16 mouse cellular contexts compared by ENCODE assay signal in the genomic region with DNA sequence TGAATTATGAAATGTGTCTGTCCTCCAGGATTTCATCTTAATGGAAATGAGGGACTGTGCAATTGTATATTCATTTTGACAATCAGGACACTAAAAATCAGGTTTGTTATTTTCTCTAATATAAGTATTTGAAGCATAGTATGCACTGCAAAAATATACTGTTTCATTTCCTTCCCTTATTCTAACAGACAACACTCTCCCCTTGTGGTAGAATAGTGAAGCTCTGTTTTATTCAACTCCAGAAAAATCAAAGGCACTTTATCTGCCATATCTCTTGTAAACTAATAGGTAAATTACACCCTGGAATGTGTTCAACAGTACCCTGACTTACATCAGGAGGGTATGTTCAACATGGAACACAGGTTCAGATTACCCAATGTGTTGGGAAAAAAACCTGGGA.
DNase-seq lines count a peak whose midpoint lies in the region; ATAC-seq and TF ChIP-seq lines count a peak whose summit lies in the region.
"Had no signal": no experiment of that assay in that cellular context is flagged by ENCODE, and none has a peak within 500 bp of the region (broad histone marks: within the 10 kb centered on the region; RNA-seq: fewer than 3 reads in every experiment).

No protein-coding gene starts in this region.

- H3K4me2 ChIP-seq in forebrain, postnatal 0 days (ENCODE audit: low read depth): no peak overlapping the region
- H3K4me2 ChIP-seq in forebrain, embryonic 11.5 days (ENCODE audit: low read depth, low read length, severe bottlenecking): no peak overlapping the region
- H3K4me2 ChIP-seq: embryonic facial prominence, embryonic 12.5 days; kidney, embryonic 15.5 days; limb, embryonic 13.5 days had no signal

- H3K4me3 ChIP-seq in forebrain, postnatal 0 days (ENCODE audit: low read depth, low read length): no peak overlapping the region
- no peak overlapping the region for H3K4me3 ChIP-seq in forebrain, embryonic 11.5 days (ENCODE audit: low read depth, low read length)
- H3K4me3 ChIP-seq in layer of hippocampus, adult 2 months: no peak overlapping the region
- H3K4me3 ChIP-seq: embryonic facial prominence, embryonic 12.5 days; kidney, embryonic 15.5 days; limb, embryonic 13.5 days had no signal

- ATAC-seq in forebrain, postnatal 0 days: peak; percentile 73
- no peak for ATAC-seq in forebrain, embryonic 11.5 days (replicated peaks; ENCODE audit: low FRiP score)

- peak; percentile 31 for DNase-seq in forebrain, postnatal 0 days
- DNase-seq in forebrain, embryonic 11.5 days (ENCODE audit: low spot score): no peak
- DNase-seq in layer of hippocampus, adult 2 months (ENCODE audit: low spot score in 2 of 2): no peak
- DNase-seq in layer of hippocampus, adult 9-11 months: no peak
- peak; percentile 6 for DNase-seq in 416B (ENCODE audit: low read depth)
- peak; percentile 8 for DNase-seq in adipocyte (ENCODE audit: low spot score)
- DNase-seq in gastrocnemius, postnatal 4 days (ENCODE audit: low spot score in 2 of 2): no peak
- DNase-seq: adrenal gland, postnatal 25 days; cerebellum, postnatal 10 days; heart, adult 11 months; right cerebral cortex, adult 18-20 months; spleen, adult 18-20 months; thymus, postnatal 25 days had no signal

- no peaks in the 10 kb centered on the region for H3K4me1 ChIP-seq in forebrain, postnatal 0 days (ENCODE audit: insufficient read depth)
- H3K4me1 ChIP-seq in forebrain, embryonic 11.5 days (replicated peaks; ENCODE audit: control insufficient read depth, insufficient read depth, low read length): no peaks in the 10 kb centered on the region; the same call in 1 of the 2 replicates
- H3K4me1 ChIP-seq: embryonic facial prominence, embryonic 12.5 days; kidney, embryonic 15.5 days; limb, embryonic 13.5 days had no signal

- TF ChIP-seq CTCF in forebrain, postnatal 0 days (IDR thresholded peaks at IDR 0.05; ENCODE audit: low read depth): peak; percentile 79
- TF ChIP-seq CTCF in layer of hippocampus, adult 2 months (conservative IDR thresholded peaks at IDR 0.05): peak; percentile 80

- no peaks in the 10 kb centered on the region for H3K27me3 ChIP-seq in forebrain, postnatal 0 days (ENCODE audit: insufficient read depth, low read length)
- no peaks in the 10 kb centered on the region for H3K27me3 ChIP-seq in forebrain, embryonic 11.5 days (ENCODE audit: control insufficient read depth, insufficient read depth, low read length)
- H3K27me3 ChIP-seq: embryonic facial prominence, embryonic 12.5 days; kidney, embryonic 15.5 days; limb, embryonic 13.5 days had no signal

- no peak overlapping the region for H3K27ac ChIP-seq in forebrain, postnatal 0 days (ENCODE audit: low read depth, low read length)
- no peak overlapping the region for H3K27ac ChIP-seq in forebrain, embryonic 11.5 days (ENCODE audit: low read depth, low read length)
- H3K27ac ChIP-seq in layer of hippocampus, adult 2 months: no peak overlapping the region
- H3K27ac ChIP-seq: embryonic facial prominence, embryonic 12.5 days; kidney, embryonic 15.5 days; limb, embryonic 13.5 days had no signal

- H3K9me3 ChIP-seq in forebrain, postnatal 0 days (ENCODE audit: low read length): no peaks in the 10 kb centered on the region
- no peaks in the 10 kb centered on the region for H3K9me3 ChIP-seq in forebrain, embryonic 11.5 days (ENCODE audit: control insufficient read depth, low read length)
- H3K9me3 ChIP-seq: embryonic facial prominence, embryonic 12.5 days; kidney, embryonic 15.5 days; limb, embryonic 13.5 days had no signal

- no peaks in the 10 kb centered on the region for H3K36me3 ChIP-seq in forebrain, postnatal 0 days (ENCODE audit: insufficient read depth)
- no peaks in the 10 kb centered on the region for H3K36me3 ChIP-seq in forebrain, embryonic 11.5 days (ENCODE audit: control insufficient read depth, insufficient read depth, low read length)
- H3K36me3 ChIP-seq: embryonic facial prominence, embryonic 12.5 days; kidney, embryonic 15.5 days; limb, embryonic 13.5 days had no signal

- H3K9ac ChIP-seq in forebrain, postnatal 0 days: no peak overlapping the region
- no peak overlapping the region for H3K9ac ChIP-seq in forebrain, embryonic 11.5 days (ENCODE audit: low read length)
- H3K9ac ChIP-seq: embryonic facial prominence, embryonic 12.5 days; kidney, embryonic 15.5 days; limb, embryonic 13.5 days had no signal

Comparison
In these comparisons a context has a peak if more than half of its experiments do, and no peak if none do; other contexts are left out.
1. DNase-seq: peak in forebrain, postnatal 0 days (single experiment), 416B (single experiment) and adipocyte (single experiment); none in forebrain, embryonic 11.5 days (single experiment), layer of hippocampus, adult 2 months (0 of 2), layer of hippocampus, adult 9-11 months (single experiment) and gastrocnemius, postnatal 4 days (0 of 2).